Mouse (Mus musculus) neural tube, embryonic 13.5 days (tissue): ENCODE measurements at regions not wholly inside any gene's neighbourhood (a gene's known extent, or its start where the extent isn't known, plus 50 kb on each side); places are given as distances from the start of the nearest gene placed in this dataset.

Experiments used
- ATAC-seq: fragments of 200-750 bp; cut with Nextera tagmentation; 2 replicates; pipeline ENCODE4 v1.8.0; 2017; ENCODE audit warnings: low read depth, mild to moderate bottlenecking, moderate TSS enrichment, moderate library complexity
- H3K27ac ChIP-seq: fragments of 300-500 bp; sonication (generic); replicated peaks from 2 replicates; pipeline ENCODE4 v1.5.1; 2015; ENCODE audit warnings: moderate library complexity, mild to moderate bottlenecking, inconsistent platforms
- H3K27me3 ChIP-seq: fragments of 300-500 bp; sonication (generic); 2 replicates; pipeline ENCODE4 v1.6.1; 2015; ENCODE audit warnings: mild to moderate bottlenecking, inconsistent platforms
- H3K36me3 ChIP-seq: fragments of 300-500 bp; sonication (generic); 2 replicates; pipeline ENCODE4 v1.6.1; 2015; ENCODE audit warnings: mild to moderate bottlenecking, inconsistent platforms
- H3K4me1 ChIP-seq: fragments of 300-500 bp; sonication (generic); replicated peaks from 2 replicates; pipeline ENCODE4 v1.6.1; 2015; ENCODE audit warnings: inconsistent platforms
- H3K4me2 ChIP-seq: fragments of 300-500 bp; sonication (generic); 2 replicates; pipeline ENCODE4 v1.6.1; 2015; ENCODE audit warnings: inconsistent platforms, mild to moderate bottlenecking, moderate library complexity
- H3K4me3 ChIP-seq: fragments of 300-500 bp; sonication (generic); 2 replicates; pipeline ENCODE4 v1.5.1; 2015; ENCODE audit warnings: mild to moderate bottlenecking, inconsistent platforms
- H3K9ac ChIP-seq: fragments of 300-500 bp; sonication (generic); 2 replicates; pipeline ENCODE4 v1.6.1; 2015; ENCODE audit warnings: moderate library complexity, mild to moderate bottlenecking, inconsistent platforms
- H3K9me3 ChIP-seq: fragments of 300-500 bp; sonication (generic); 2 replicates; pipeline ENCODE4 v1.6.1; 2016; ENCODE audit warnings: inconsistent platforms
- WGBS: fragments of 180-500 bp; shearing (Covaris S2); methylation state at CpG from one replicate; pipeline ENCODE4 v1.1.7; 2015; 5-methylcytosine and 5-hydroxymethylcytosine counted together

DNA sequence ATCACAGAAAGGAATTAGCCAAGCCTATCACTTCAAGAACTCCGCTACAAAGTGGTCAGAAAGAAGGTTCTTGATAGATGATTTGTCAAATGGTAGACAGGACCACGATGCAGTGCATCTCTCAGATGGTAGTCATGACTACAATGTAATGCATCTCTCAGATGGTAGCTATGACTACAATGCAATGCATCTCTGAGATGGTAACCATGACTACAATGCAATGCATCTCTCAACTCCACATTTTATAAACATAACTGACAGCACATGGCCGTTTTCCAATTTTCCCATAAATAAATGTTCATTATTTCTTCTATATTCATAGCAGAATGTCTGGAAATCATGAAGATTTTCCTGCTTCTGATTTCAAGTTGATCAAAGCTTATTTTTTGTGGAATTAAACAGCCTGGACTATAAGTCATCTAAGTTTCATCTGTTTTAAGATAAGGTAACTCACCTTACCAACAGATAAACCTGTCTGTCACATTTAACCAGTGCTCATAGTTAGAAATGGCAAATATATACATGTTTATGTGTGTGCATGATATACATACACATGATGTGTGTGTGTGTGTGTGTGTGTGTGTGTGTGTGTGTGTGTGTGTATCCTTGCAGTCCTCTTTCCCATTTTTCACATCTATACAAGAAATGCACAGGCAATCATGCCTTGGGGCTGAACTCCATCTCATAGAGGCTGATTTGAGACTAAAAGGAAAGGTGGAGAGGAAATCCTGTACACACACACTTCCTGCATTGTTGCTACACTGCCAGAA lies 122.4 kb downstream of the Phf3 start:
- peak; percentile 76; the same call in 1 of the 2 replicates for ATAC-seq
- Histone ChIP-seq H3K9me3 (no peaks in the 10 kb centered on the region), H3K36me3 (no peaks in the 10 kb centered on the region), H3K27me3 (no peaks in the 10 kb centered on the region), H3K27ac (0 out of 2 replicates have a peak overlapping the region, but pooled peaks have one; percentile 14), H3K4me2 (no peak overlapping the region), H3K4me1 (0 out of 2 replicates have a peak, but pooled peaks cover 3% of the 10 kb centered on the region), H3K9ac (no peak overlapping the region), H3K4me3 (no peak overlapping the region)
- 67% methylated on average over 3 of the region's 3 CpGs for WGBS

DNA sequence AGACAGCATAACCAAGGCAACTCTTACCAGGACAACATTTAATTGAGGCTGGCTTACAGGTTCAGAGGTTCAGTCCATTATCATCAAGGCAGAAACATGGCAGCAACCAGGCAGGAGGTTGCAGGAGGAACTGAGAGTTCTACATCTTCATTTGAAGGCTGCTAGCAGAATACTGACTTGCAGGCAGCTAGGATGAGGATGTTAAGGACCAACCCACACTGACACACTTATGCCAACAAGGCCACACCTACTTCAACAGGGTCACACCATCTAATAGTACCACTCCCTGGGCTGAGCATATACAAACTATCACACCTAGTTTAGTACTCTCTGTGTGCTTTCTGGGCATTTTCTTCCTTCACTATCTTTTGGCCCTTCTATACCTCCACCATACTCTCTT lies 131.8 kb downstream of the Phf3 start:
- H3K27me3 ChIP-seq, result no peaks in the 10 kb centered on the region
- no peaks in the 10 kb centered on the region for H3K4me1 ChIP-seq
- no peak overlapping the region for H3K27ac ChIP-seq
- H3K4me2 ChIP-seq, result no peak overlapping the region
- H3K4me3 ChIP-seq, result no peak overlapping the region
- H3K9me3 ChIP-seq, result no peaks in the 10 kb centered on the region
- ATAC-seq, result no peak
- no peaks in the 10 kb centered on the region for H3K36me3 ChIP-seq
- no peak overlapping the region for H3K9ac ChIP-seq

DNA sequence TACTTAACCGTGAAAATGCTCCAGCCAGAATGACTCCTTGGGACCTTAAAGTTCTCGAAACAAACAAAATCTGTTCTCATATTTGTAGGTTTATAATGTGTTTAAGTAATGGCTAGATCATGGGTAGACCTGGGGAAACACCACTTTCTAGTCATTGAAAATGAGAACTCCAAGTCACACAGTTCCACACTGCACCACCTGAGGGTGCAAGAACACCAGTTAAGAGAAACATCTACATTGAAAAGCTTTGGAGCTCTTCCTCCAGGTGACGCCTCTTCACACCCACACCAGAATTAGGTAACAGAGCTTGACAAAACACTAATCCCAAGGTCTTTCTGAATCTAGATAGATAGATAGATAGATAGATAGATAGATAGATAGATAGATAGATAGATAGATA lies 132.9 kb downstream of the Phf3 start:
- no peaks in the 10 kb centered on the region for H3K27me3 ChIP-seq
- H3K4me2 ChIP-seq, result no peak overlapping the region
- H3K4me3 ChIP-seq, result no peak overlapping the region
- WGBS, result 67% methylated on average over 3 of the region's 3 CpGs
- H3K36me3 ChIP-seq, result no peaks in the 10 kb centered on the region
- ATAC-seq, result no peak
- no peak overlapping the region for H3K9ac ChIP-seq
- H3K4me1 ChIP-seq, result no peaks in the 10 kb centered on the region
- H3K9me3 ChIP-seq, result no peaks in the 10 kb centered on the region
- H3K27ac ChIP-seq, result no peak overlapping the region

DNA sequence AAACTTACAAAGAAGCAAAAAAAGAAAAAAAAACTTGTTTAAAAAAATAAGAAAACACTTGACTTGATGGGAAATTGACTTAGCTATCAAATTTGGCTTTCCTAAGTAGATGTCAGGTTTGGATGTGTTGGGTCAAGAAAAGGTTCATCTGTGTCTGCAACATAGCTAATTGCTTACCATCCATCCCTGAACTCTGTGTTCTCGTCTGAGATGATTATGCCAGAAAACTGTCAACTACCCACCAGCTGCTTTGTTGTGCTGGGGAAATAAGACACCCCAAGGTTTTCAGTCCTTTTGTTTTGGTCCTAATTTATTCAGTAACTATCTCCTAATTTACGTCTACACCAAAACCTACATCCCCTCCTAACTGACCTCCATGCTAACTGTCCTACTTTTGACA lies 152.2 kb downstream of the Phf3 start:
- no peaks in the 10 kb centered on the region for H3K9me3 ChIP-seq
- H3K4me3 ChIP-seq, result no peak overlapping the region
- H3K4me2 ChIP-seq, result no peak overlapping the region
- no peak for ATAC-seq
- H3K4me1 ChIP-seq, result no peaks in the 10 kb centered on the region
- H3K9ac ChIP-seq, result no peak overlapping the region
- 57% methylated on average over 2 of the region's 2 CpGs for WGBS
- no peak overlapping the region for H3K27ac ChIP-seq
- no peaks in the 10 kb centered on the region for H3K36me3 ChIP-seq
- H3K27me3 ChIP-seq, result no peaks in the 10 kb centered on the region

DNA sequence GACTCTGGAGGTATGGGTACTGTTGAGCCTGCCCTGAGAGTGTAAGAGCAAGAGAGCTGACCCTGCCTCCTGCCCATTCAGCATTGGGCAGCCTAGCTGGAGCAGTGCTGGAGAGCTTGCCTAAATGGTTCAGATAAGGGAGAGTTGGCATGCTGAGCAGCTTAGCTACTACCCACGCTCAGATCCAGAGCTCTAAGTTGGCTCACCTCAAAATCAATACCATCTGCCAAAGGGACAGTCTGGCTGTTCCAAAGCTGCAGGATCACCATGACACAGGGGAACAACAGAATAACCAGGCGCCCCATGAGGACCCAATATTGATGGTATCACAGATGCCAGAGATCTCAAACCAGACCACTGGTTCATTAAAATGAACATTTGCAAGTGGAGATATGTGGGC lies 152.9 kb downstream of the Phf3 start:
- Histone ChIP-seq H3K9ac (no peak overlapping the region), H3K27ac (no peak overlapping the region), H3K4me3 (no peak overlapping the region), H3K4me2 (no peak overlapping the region), H3K27me3 (no peaks in the 10 kb centered on the region), H3K4me1 (no peaks in the 10 kb centered on the region), H3K36me3 (no peaks in the 10 kb centered on the region), H3K9me3 (no peaks in the 10 kb centered on the region)
- WGBS, result 90% methylated on average over 2 of the region's 2 CpGs
- no peak for ATAC-seq

DNA sequence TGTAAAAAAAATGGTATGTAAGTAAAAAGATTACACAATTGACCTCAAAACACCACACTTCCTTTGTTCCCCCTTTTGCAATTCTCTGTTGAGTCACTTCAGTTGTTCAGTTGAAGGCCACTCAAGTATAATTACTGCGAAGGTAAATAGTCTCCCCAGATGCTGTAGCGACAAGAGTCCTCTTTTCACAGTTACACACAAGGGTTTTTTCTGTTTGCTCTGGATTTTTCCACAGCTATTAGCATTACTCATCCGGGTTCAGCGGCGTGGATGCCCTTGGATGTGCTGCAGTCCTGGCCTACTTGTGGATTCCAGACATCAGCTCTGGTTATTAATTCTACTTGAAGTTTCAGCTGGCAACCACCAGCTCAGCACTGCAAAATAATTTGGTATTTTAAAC lies 155.1 kb downstream of the Phf3 start:
- Histone ChIP-seq H3K4me2 (no peak overlapping the region), H3K27me3 (no peaks in the 10 kb centered on the region), H3K4me3 (no peak overlapping the region), H3K9me3 (no peaks in the 10 kb centered on the region), H3K9ac (no peak overlapping the region), H3K4me1 (no peaks in the 10 kb centered on the region), H3K27ac (no peak overlapping the region), H3K36me3 (no peaks in the 10 kb centered on the region)
- 83% methylated on average over 5 of the region's 5 CpGs for WGBS
- ATAC-seq, result no peak

DNA sequence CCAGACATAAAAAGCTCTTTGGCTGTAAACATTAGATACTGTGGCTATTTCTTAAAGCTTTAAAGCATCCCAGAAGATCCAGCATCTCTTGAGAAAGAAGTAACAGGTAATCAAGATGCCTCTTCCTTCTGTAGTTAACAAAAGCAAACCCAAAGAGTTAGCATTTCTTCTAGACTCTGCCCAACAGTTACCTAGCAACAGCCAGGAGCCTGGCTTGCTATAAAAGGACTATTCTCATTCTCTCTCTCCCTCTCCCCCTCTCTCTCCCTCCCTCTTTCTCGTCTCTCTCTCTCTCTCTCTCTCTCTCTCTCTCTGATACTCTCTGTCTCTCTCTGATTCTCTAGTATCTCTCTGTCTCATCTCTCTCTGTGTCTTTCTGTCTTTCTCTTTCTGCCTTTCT lies 157.4 kb downstream of the Phf3 start:
- H3K9ac ChIP-seq, result no peak overlapping the region
- H3K4me1 ChIP-seq, result no peaks in the 10 kb centered on the region
- 17% methylated on average over 1 of the region's 1 CpGs for WGBS
- H3K27ac ChIP-seq, result no peak overlapping the region
- no peaks in the 10 kb centered on the region for H3K36me3 ChIP-seq
- peaks cover 4% of the 10 kb centered on the region; the same call in 1 of the 2 replicates for H3K9me3 ChIP-seq
- ATAC-seq, result no peak
- no peaks in the 10 kb centered on the region for H3K27me3 ChIP-seq
- H3K4me3 ChIP-seq, result no peak overlapping the region
- no peak overlapping the region for H3K4me2 ChIP-seq

DNA sequence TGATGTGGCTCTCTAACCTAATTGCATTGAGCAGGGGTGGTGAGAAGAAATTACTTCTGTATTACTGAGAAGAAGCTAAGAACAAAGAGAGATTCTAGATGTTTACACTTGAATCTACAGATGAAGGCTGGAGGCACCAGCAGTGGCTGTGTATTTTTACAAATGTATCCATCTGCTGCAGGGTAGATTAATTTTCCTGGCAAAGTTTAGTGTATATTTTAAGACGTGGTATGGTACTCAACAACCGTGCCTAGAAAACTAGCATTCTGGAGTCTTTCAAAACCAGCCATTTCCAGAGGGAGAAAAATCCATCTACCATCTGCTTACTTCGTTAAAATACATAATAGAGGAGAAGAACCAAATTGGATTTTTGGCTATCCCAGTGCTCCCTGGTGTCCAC lies 172.6 kb downstream of the Phf3 start:
- H3K9me3 ChIP-seq, result no peaks in the 10 kb centered on the region
- no peaks in the 10 kb centered on the region for H3K27me3 ChIP-seq
- H3K9ac ChIP-seq, result no peak overlapping the region
- 70% methylated on average over 3 of the region's 3 CpGs for WGBS
- no peak for ATAC-seq
- H3K36me3 ChIP-seq, result no peaks in the 10 kb centered on the region
- H3K27ac ChIP-seq, result no peak overlapping the region
- H3K4me2 ChIP-seq, result no peak overlapping the region
- H3K4me1 ChIP-seq, result no peaks in the 10 kb centered on the region
- H3K4me3 ChIP-seq, result no peak overlapping the region

DNA sequence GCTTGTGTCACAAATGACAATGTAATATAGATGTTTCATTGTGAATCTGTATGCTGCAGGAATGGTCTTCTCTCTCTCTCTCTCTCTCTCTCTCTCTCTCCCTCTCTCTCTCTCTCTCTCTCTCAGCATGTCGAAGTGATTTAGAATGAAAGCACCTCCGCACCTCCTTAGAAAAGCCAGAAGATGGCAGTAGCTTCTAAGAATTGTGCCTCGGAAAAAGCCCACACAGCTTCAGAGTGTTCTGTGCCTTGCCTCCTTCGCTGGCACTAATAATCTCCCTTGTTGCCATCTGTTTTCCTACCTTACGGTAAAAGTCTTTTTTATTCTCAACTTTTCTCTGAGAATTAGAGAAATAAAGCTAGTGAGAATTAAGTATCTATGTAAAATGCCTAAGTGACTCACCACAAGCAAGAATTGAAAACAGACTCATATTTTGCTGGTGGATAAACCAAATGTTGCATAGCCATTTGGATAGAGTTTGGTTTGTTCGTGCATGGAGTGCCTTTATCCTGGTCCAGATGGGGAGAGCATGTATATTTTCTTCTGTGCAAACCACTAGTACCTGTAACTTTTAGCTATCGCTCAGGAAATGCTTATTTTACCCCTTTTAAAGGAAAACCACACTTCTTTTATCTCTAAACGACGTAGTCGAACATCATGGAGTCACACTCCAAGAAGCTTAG lies 173.2 kb downstream of the Phf3 start:
- peak; percentile 78 for ATAC-seq
- Histone ChIP-seq H3K4me1 (no peaks in the 10 kb centered on the region), H3K9me3 (no peaks in the 10 kb centered on the region), H3K4me2 (no peak overlapping the region), H3K36me3 (no peaks in the 10 kb centered on the region), H3K27ac (no peak overlapping the region), H3K27me3 (no peaks in the 10 kb centered on the region), H3K4me3 (no peak overlapping the region), H3K9ac (no peak overlapping the region)
- WGBS, result 44% methylated on average over 10 of the region's 10 CpGs

DNA sequence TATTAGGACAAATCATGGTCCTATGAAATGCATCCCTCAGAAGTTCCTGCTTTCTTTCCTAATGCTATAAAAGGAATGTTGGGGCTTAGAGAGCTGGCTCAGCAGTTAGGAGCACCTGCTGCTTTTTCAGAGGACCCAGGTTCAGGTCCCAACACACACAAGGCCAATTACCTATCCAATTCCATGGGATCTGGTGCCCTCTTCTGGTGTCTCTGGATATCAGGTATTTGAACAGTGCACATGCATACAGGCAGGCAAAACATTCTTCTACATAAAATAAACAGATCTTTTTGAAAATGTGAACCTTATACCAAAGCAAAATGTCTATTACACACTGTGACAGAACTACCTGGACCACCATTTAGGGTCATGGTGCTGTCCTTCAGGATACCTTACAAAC lies 177.4 kb downstream of the Phf3 start:
- Histone ChIP-seq H3K4me1 (no peaks in the 10 kb centered on the region), H3K27ac (no peak overlapping the region), H3K27me3 (no peaks in the 10 kb centered on the region), H3K4me3 (no peak overlapping the region), H3K9ac (no peak overlapping the region), H3K36me3 (no peaks in the 10 kb centered on the region), H3K4me2 (no peak overlapping the region), H3K9me3 (no peaks in the 10 kb centered on the region)
- ATAC-seq, result no peak

DNA sequence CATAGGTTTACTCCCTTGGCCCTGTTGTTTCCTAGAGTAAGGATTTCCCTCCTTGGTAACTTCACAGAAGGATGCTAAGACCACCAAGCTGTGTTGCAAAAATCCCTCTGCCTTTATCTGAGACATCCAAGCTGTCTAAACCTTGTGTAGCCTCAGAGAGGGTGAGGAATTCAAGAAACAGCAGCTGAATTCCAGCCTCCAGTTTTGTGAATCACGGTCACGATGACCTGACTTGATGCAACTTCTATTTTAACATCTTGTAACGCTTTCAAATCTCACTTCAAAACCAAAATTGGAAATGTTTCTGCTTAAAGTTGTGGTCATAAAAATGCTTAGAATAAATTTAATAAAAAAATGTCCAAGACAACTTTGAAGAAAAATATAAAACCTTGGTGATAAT lies 188.4 kb downstream of the Phf3 start:
- no peak for ATAC-seq
- Histone ChIP-seq H3K4me2 (no peak overlapping the region), H3K9me3 (no peaks in the 10 kb centered on the region), H3K36me3 (no peaks in the 10 kb centered on the region), H3K4me1 (no peaks in the 10 kb centered on the region), H3K9ac (no peak overlapping the region), H3K27me3 (no peaks in the 10 kb centered on the region), H3K27ac (no peak overlapping the region), H3K4me3 (no peak overlapping the region)
- 93% methylated on average over 3 of the region's 3 CpGs for WGBS

DNA sequence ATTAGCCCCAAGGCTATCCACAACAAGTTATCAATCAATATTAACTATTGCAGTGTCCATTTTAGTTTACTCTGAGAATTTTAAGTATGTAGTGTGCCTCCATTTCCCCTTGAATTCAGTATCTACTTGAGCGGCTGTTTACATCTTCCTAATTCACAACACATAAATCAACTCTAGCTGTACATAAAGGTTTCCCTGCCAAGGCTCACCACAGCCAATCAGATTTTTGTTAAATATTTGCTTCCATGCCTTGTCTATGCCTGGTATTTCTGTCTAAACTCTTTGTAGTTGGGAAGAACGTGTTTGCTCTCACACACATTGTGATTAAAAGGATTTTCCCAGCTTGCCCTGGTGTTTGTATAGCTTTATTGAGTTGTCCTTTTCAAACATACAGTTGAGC lies 189.8 kb downstream of the Phf3 start:
- no peak overlapping the region for H3K9ac ChIP-seq
- no peak overlapping the region for H3K4me2 ChIP-seq
- no peaks in the 10 kb centered on the region for H3K36me3 ChIP-seq
- H3K4me1 ChIP-seq, result no peaks in the 10 kb centered on the region
- no peaks in the 10 kb centered on the region for H3K9me3 ChIP-seq
- 71% methylated on average over 2 of the region's 2 CpGs for WGBS
- ATAC-seq, result no peak
- no peaks in the 10 kb centered on the region for H3K27me3 ChIP-seq
- no peak overlapping the region for H3K4me3 ChIP-seq
- no peak overlapping the region for H3K27ac ChIP-seq

DNA sequence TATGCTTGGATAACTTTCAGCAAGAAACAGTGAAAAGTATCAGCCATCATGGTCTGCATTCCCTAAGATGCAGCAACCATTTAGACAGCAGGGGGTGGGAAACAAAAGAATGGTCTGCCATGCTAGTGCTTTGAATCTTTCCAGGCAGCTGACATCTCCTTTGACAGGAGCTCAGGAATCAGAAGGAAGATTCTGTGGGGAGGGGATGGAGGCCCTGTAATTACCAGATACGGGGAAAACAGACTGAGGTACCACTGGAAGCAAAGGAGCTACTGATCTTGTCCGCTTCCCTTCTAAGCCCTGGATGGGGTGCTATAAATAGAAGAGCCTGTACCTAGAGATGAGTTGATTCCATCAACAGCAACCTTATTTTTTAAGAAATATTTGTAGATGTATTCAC lies 233.9 kb downstream of the Phf3 start:
- Histone ChIP-seq H3K4me1 (no peaks in the 10 kb centered on the region; the same call in 1 of the 2 replicates), H3K27me3 (no peaks in the 10 kb centered on the region), H3K4me3 (no peak overlapping the region), H3K9ac (no peak overlapping the region), H3K36me3 (no peaks in the 10 kb centered on the region), H3K4me2 (no peak overlapping the region), H3K9me3 (no peaks in the 10 kb centered on the region), H3K27ac (no peak overlapping the region)
- WGBS, result 30% methylated on average over 2 of the region's 2 CpGs
- ATAC-seq, result no peak
